Mouse (Mus musculus) urinary bladder, postnatal 25 days (tissue): ENCODE results near the gene Amz2.

Experiments
- DNase-seq: peaks from one replicate; pipeline ENCODE4 v3.0.0; 2022; ENCODE audit warnings: low spot score

Gene Amz2

GRCm38 (mm10) chr11:109421205-109421604, 4.5 kb upstream of the Amz2 start:
- DNase-seq, result no peak

- no peak for DNase-seq
Measured at GRCm38 (mm10) chr11:109422263-109422662, 3.5 kb upstream of the Amz2 start.

GRCm38 (mm10) chr11:109423294-109423693, 2.5 kb upstream of the Amz2 start:
- DNase-seq, result no peak

GRCm38 (mm10) chr11:109426272-109426586, 483 bp downstream of the Amz2 start:
- DNase-seq, result no peak

GRCm38 (mm10) chr11:109427353-109427752, 1.6 kb downstream of the Amz2 start:
- DNase-seq, result no peak

- no peak for DNase-seq
Measured at GRCm38 (mm10) chr11:109434233-109434798, 8.6 kb downstream of the Amz2 start.

GRCm38 (mm10) chr11:109436889-109437288, 11.1 kb downstream of the Amz2 start:
- DNase-seq, result no peak

- no peak for DNase-seq
Measured at GRCm38 (mm10) chr11:109439209-109439608, 13.5 kb downstream of the Amz2 start.

GRCm38 (mm10) chr11:109439829-109440340, 14.1 kb downstream of the Amz2 start:
- DNase-seq, result peak; percentile 66

GRCm38 (mm10) chr11:109440641-109441040, 14.9 kb downstream of the Amz2 start:
- DNase-seq, result no peak

- no peak for DNase-seq
Measured at GRCm38 (mm10) chr11:109441119-109441518, 15.4 kb downstream of the Amz2 start.

GRCm38 (mm10) chr11:109442166-109442730, 16.5 kb downstream of the Amz2 start:
- no peak for DNase-seq

GRCm38 (mm10) chr11:109443468-109444263, 17.9 kb downstream of the Amz2 start:
- DNase-seq, result no peak

GRCm38 (mm10) chr11:109444600-109444999, 18.9 kb downstream of the Amz2 start:
- no peak for DNase-seq

- DNase-seq, result no peak
Measured at GRCm38 (mm10) chr11:109445438-109446035, 19.8 kb downstream of the Amz2 start.

- no peak for DNase-seq
Measured at GRCm38 (mm10) chr11:109451169-109451568, 25.4 kb downstream of the Amz2 start.

- no peak for DNase-seq
Measured at GRCm38 (mm10) chr11:109456261-109456660, 30.5 kb downstream of the Amz2 start.

- no peak for DNase-seq
Measured at GRCm38 (mm10) chr11:109458165-109458564, 32.4 kb downstream of the Amz2 start.

GRCm38 (mm10) chr11:109460586-109460985, 34.8 kb downstream of the Amz2 start:
- no peak for DNase-seq

GRCm38 (mm10) chr11:109465068-109465467, 39.3 kb downstream of the Amz2 start:
- no peak for DNase-seq

- DNase-seq, result no peak
Measured at GRCm38 (mm10) chr11:109466987-109467386, 41.2 kb downstream of the Amz2 start.

GRCm38 (mm10) chr11:109468133-109468532, 42.4 kb downstream of the Amz2 start:
- no peak for DNase-seq

GRCm38 (mm10) chr11:109470170-109470569, 44.4 kb downstream of the Amz2 start:
- DNase-seq, result no peak
